ENCODE assay signal across 9 mouse cellular contexts in the genomic region with DNA sequence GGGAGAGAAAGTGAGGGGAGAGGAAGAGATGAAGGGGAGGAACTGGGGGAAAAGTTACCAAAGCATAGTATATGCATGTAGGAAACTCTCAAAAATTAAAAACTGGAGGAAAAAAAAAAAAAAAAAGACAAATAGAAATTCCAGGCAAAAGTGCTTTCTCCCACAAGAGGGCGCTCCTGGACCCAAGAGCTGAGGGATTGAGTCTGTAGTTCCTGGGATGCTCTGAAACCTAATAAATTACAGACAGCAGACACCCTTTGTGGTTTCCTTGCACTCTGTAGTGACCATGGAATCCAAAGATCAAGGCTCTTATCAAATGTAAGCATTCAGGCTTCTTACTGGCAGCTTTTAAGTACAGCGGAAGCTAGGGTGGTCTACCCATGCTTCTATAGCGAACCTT.
DNase-seq lines count a peak whose midpoint lies in the region; ATAC-seq and TF ChIP-seq lines count a peak whose summit lies in the region.
"Had no signal": no experiment of that assay in that cellular context is flagged by ENCODE, and none has a peak within 500 bp of the region (broad histone marks: within the 10 kb centered on the region; RNA-seq: fewer than 3 reads in every experiment).

No protein-coding gene starts in this region.

- no peaks in the 10 kb centered on the region for H3K36me3 ChIP-seq in kidney, adult 2 months (ENCODE audit: control insufficient read depth, insufficient read depth, low read length)
- no peaks in the 10 kb centered on the region for H3K36me3 ChIP-seq in kidney, embryonic 15.5 days
- H3K36me3 ChIP-seq in liver, postnatal 0 days (replicated peaks; ENCODE audit: insufficient read depth, low read length), result no peaks in the 10 kb centered on the region
- H3K36me3 ChIP-seq: embryonic facial prominence, embryonic 13.5 days had no signal

- peaks cover 4% of the 10 kb centered on the region; the same call in 1 of the 2 replicates for H3K4me1 ChIP-seq in kidney, adult 2 months (ENCODE audit: control insufficient read depth, insufficient read depth, low read length)
- peaks cover 19% of the 10 kb centered on the region for H3K4me1 ChIP-seq in kidney, embryonic 15.5 days
- H3K4me1 ChIP-seq in cortical plate, adult 2 months (ENCODE audit: control insufficient read depth, insufficient read depth, low read length), result peaks cover 7% of the 10 kb centered on the region
- H3K4me1 ChIP-seq in liver, postnatal 0 days (ENCODE audit: insufficient read depth), result peaks cover 9% of the 10 kb centered on the region; the same call in 1 of the 2 replicates
- H3K4me1 ChIP-seq: embryonic facial prominence, embryonic 13.5 days had no signal

- no peaks in the 10 kb centered on the region for H3K9me3 ChIP-seq in kidney, embryonic 15.5 days (replicated peaks)
- no peaks in the 10 kb centered on the region for H3K9me3 ChIP-seq in liver, postnatal 0 days (ENCODE audit: low read length)
- H3K9me3 ChIP-seq: embryonic facial prominence, embryonic 13.5 days had no signal

- TF ChIP-seq CTCF in kidney, adult 2 months (conservative IDR thresholded peaks at IDR 0.05; ENCODE audit: insufficient read depth, insufficient read length, low read depth, low read length), result peak; percentile 62
- TF ChIP-seq CTCF in cortical plate, adult 2 months (IDR thresholded peaks at IDR 0.05; ENCODE audit: extremely low read depth, insufficient read depth, low read length), result peak; percentile 63
- TF ChIP-seq CTCF in liver, postnatal 0 days (IDR thresholded peaks at IDR 0.05; ENCODE audit: low read depth), result peak; percentile 68

- ATAC-seq in kidney, embryonic 15.5 days (replicated peaks; ENCODE audit: low FRiP score), result no peak
- ATAC-seq in liver, postnatal 0 days, result no peak

- no peak for TF ChIP-seq POLR2A in kidney, adult 2 months (IDR thresholded peaks at IDR 0.05; ENCODE audit: low read depth, low read length)
- TF ChIP-seq POLR2A in cortical plate, adult 2 months (IDR thresholded peaks at IDR 0.05; ENCODE audit: extremely low read depth, insufficient read depth, low read length), result no peak

- 53% methylated on average over 3 of the region's 3 CpGs for WGBS in kidney, adult 2 months
- WGBS in kidney, embryonic 15.5 days, result 52% methylated on average over 3 of the region's 3 CpGs
- 41% methylated on average over 3 of the region's 3 CpGs for WGBS in liver, postnatal 0 days (ENCODE audit: insufficient replicate concordance)

- no peaks in the 10 kb centered on the region for H3K27me3 ChIP-seq in kidney, adult 2 months (replicated peaks; ENCODE audit: control insufficient read depth, insufficient read depth, low read length)
- H3K27me3 ChIP-seq in kidney, embryonic 15.5 days, result no peaks in the 10 kb centered on the region
- H3K27me3 ChIP-seq in liver, postnatal 0 days (ENCODE audit: insufficient read depth, low read length), result 0 out of 2 replicates have a peak, but pooled peaks cover 3% of the 10 kb centered on the region
- H3K27me3 ChIP-seq: embryonic facial prominence, embryonic 13.5 days had no signal

- no peak overlapping the region for H3K4me2 ChIP-seq in kidney, embryonic 15.5 days
- no peak overlapping the region for H3K4me2 ChIP-seq in liver, postnatal 0 days (ENCODE audit: low read depth, low read length)
- H3K4me2 ChIP-seq: embryonic facial prominence, embryonic 13.5 days had no signal

- DNase-seq in kidney, adult 2 months, result peak; percentile 69
- DNase-seq in adipocyte (ENCODE audit: low spot score), result peak; percentile 66
- peak; percentile 75 to 82 for DNase-seq in heart, postnatal 36 days
- DNase-seq in liver, postnatal 0 days, result peak; percentile 59
- peak; percentile 45 for DNase-seq in right cerebral cortex, adult 18-20 months
- no peak for DNase-seq in thymus, adult 18-20 months

- no peak overlapping the region for H3K4me3 ChIP-seq in kidney, adult 2 months (ENCODE audit: insufficient read depth, low read depth, low read length)
- no peak overlapping the region for H3K4me3 ChIP-seq in kidney, embryonic 15.5 days (replicated peaks)
- no peak overlapping the region for H3K4me3 ChIP-seq in cortical plate, adult 2 months (ENCODE audit: insufficient read depth, low read length)
- no peak overlapping the region for H3K4me3 ChIP-seq in liver, postnatal 0 days (ENCODE audit: low read depth, low read length)
- H3K4me3 ChIP-seq: embryonic facial prominence, embryonic 13.5 days had no signal

- no peak for TF ChIP-seq EP300 in liver, postnatal 0 days (IDR thresholded peaks at IDR 0.05; ENCODE audit: low read depth)

- H3K27ac ChIP-seq in kidney, adult 2 months (ENCODE audit: insufficient read depth, low read depth, low read length), result no peak overlapping the region
- H3K27ac ChIP-seq in kidney, embryonic 15.5 days, result no peak overlapping the region
- no peak overlapping the region for H3K27ac ChIP-seq in cortical plate, adult 2 months (ENCODE audit: insufficient read depth, low read length)
- H3K27ac ChIP-seq in liver, postnatal 0 days (ENCODE audit: low read depth), result no peak overlapping the region
- H3K27ac ChIP-seq: embryonic facial prominence, embryonic 13.5 days had no signal

- intact Hi-C loops in heart, postnatal 36 days (cut with DNase I), result loop anchor here (2.0 to 10.0 kb wide), 4 partner anchors 206 to 1309 kb away; no protein-coding TSS in a partner anchor

- H3K9ac ChIP-seq in kidney, embryonic 15.5 days, result no peak overlapping the region
- no peak overlapping the region for H3K9ac ChIP-seq in liver, postnatal 0 days (replicated peaks)
- H3K9ac ChIP-seq: embryonic facial prominence, embryonic 13.5 days had no signal

Comparison
In these comparisons a context has a peak if more than half of its experiments do, and no peak if none do; other contexts are left out.
1. DNase-seq: peak in kidney, adult 2 months (single experiment), adipocyte (single experiment), heart, postnatal 36 days (2 of 2), liver, postnatal 0 days (single experiment) and right cerebral cortex, adult 18-20 months (single experiment); none in thymus, adult 18-20 months (0 of 2).
2. Peak in every context shown above with its lines, with median percentiles within 50 percentile points of each other: CTCF ChIP-seq.